Comparison of ENCODE assay signal across 9 mouse cellular contexts in the genomic region with DNA sequence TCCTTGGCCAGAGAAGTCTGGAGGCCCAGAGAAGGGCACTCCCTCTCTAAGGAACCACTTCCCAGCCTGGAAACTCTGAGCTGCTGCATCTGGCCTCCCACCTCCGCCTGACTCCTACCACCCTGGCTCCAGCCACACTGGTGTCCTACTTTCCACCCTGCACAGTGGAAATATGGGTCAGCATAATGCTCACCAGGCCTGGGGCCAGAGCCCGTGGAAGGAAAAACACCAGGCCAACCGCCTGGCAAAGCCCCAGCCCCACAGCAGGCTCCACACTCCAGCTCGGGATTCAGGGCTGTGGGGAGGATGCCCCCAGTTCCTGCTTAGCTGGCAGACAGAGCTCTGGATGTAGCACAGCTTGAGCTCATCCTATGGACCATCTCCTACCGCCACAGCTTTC. TPM values are rescaled to one million over a fixed set of nuclear protein-coding genes. Genes with fewer than 3 reads are reported as not detected.
DNase-seq lines count a peak whose midpoint lies in the region; ATAC-seq and TF ChIP-seq lines count a peak whose summit lies in the region.
"Had no signal": no experiment of that assay in that cellular context is flagged by ENCODE, and none has a peak within 500 bp of the region (broad histone marks: within the 10 kb centered on the region; RNA-seq: fewer than 3 reads in every experiment).

No protein-coding gene starts in this region.

- H3K9me3 ChIP-seq in lung, postnatal 0 days (ENCODE audit: low read length) = no peaks in the 10 kb centered on the region
- no peaks in the 10 kb centered on the region for H3K9me3 ChIP-seq in forebrain, embryonic 14.5 days (replicated peaks; ENCODE audit: control insufficient read depth, low read length)

- peak; percentile 48 for DNase-seq in adrenal gland, adult 2 months
- no peak for DNase-seq in adrenal gland, postnatal 14 days
- DNase-seq in urinary bladder, postnatal 25 days (ENCODE audit: low spot score) = peak; percentile 21
- DNase-seq in urinary bladder, postnatal 10 days (ENCODE audit: low spot score) = no peak
- DNase-seq in heart, postnatal 4 days = peak; percentile 64
- DNase-seq in lung, postnatal 0 days (ENCODE audit: low spot score) = peak; percentile 57
- DNase-seq in thymus, postnatal 36 days = no peak
- DNase-seq in forebrain, embryonic 14.5 days (ENCODE audit: low spot score) = no peak

- no peaks in the 10 kb centered on the region for H3K27me3 ChIP-seq in lung, postnatal 0 days (replicated peaks; ENCODE audit: insufficient read depth, low read length)
- no peaks in the 10 kb centered on the region for H3K27me3 ChIP-seq in forebrain, embryonic 14.5 days (replicated peaks; ENCODE audit: control insufficient read depth, insufficient read depth, low read length)

- no peak overlapping the region for H3K4me3 ChIP-seq in lung, postnatal 0 days (ENCODE audit: low read depth, low read length)
- H3K4me3 ChIP-seq in forebrain, embryonic 14.5 days (ENCODE audit: low read depth, low read length) = no peak overlapping the region

- no peak for TF ChIP-seq EP300 in lung, postnatal 0 days (IDR thresholded peaks at IDR 0.05)

- H3K27ac ChIP-seq in lung, postnatal 0 days (ENCODE audit: low read length) = peak overlapping the region; percentile 55
- no peak overlapping the region for H3K27ac ChIP-seq in forebrain, embryonic 14.5 days (ENCODE audit: low read depth, low read length)

- no peak for TF ChIP-seq CTCF in lung, postnatal 0 days (IDR thresholded peaks at IDR 0.05)

- H3K4me2 ChIP-seq in lung, postnatal 0 days (replicated peaks; ENCODE audit: low read depth, low read length) = no peak overlapping the region
- H3K4me2 ChIP-seq in forebrain, embryonic 14.5 days (ENCODE audit: low read length) = no peak overlapping the region

- WGBS in lung, postnatal 0 days = 41% methylated on average over 5 of the region's 5 CpGs
- WGBS in forebrain, embryonic 14.5 days = 64% methylated on average over 5 of the region's 5 CpGs

- no peaks in the 10 kb centered on the region for H3K36me3 ChIP-seq in lung, postnatal 0 days (ENCODE audit: insufficient read depth, low read length)
- H3K36me3 ChIP-seq in forebrain, embryonic 14.5 days (ENCODE audit: control insufficient read depth, insufficient read depth, low read length) = no peaks in the 10 kb centered on the region

- peak; percentile 78 for ATAC-seq in lung, postnatal 0 days
- ATAC-seq in forebrain, embryonic 14.5 days = no peak

- H3K4me1 ChIP-seq in lung, postnatal 0 days (ENCODE audit: insufficient read depth, low read depth, low read length) = no peaks in the 10 kb centered on the region
- H3K4me1 ChIP-seq in forebrain, embryonic 14.5 days (ENCODE audit: control insufficient read depth, insufficient read depth, low read length) = no peaks in the 10 kb centered on the region

- no peak overlapping the region; the same call in 1 of the 2 replicates for H3K9ac ChIP-seq in lung, postnatal 0 days (replicated peaks; ENCODE audit: low read depth)
- no peak overlapping the region for H3K9ac ChIP-seq in forebrain, embryonic 14.5 days (ENCODE audit: low read length)

RNA-seq across cellular contexts. Expression of a gene that starts 10.2 kb away (rescaled TPM):
- 1 to 10 TPM; 1.2 to 2.5 TPM for total RNA-seq in adrenal gland, adult 2 months (2021)
- 2.6 and 2.8 TPM in 2 replicates for polyA plus RNA-seq in adrenal gland, adult 2 months (2012; rRNA removed)
- total RNA-seq in adrenal gland, postnatal 14 days (2021) = 1.7 and 2.5 TPM in 2 replicates
- 10 to 100 TPM; 56.8 to 62.9 TPM for total RNA-seq in heart, postnatal 4 days (2021)
- 89.5 and 111 TPM in 2 replicates for polyA plus RNA-seq in lung, postnatal 0 days (2015; fragmentation: Nextera tagmentation; extraction: Ambion mirVana)
- 2.4 TPM in 2 replicates for polyA plus RNA-seq in forebrain, embryonic 14.5 days (2014; fragmentation: Nextera tagmentation; extraction: Ambion mirVana)
- total RNA-seq: neutrophil, adult 5-6 weeks had no signal

RNA-seq across cellular contexts. Expression of a gene that starts 46.4 kb away (rescaled TPM):
- 100 to 1,000 TPM; 206 to 228 TPM for total RNA-seq in adrenal gland, adult 2 months (2021)
- 447 and 508 TPM in 2 replicates for polyA plus RNA-seq in adrenal gland, adult 2 months (2012; rRNA removed)
- 188 and 195 TPM in 2 replicates for total RNA-seq in adrenal gland, postnatal 14 days (2021)
- total RNA-seq in heart, postnatal 4 days (2021) = 100 to 1,000 TPM; 264 to 274 TPM
- polyA plus RNA-seq in lung, postnatal 0 days (2015; fragmentation: Nextera tagmentation; extraction: Ambion mirVana) = 193 and 194 TPM in 2 replicates
- polyA plus RNA-seq in forebrain, embryonic 14.5 days (2014; fragmentation: Nextera tagmentation; extraction: Ambion mirVana) = 497 and 526 TPM in 2 replicates

Comparison
In these comparisons a context has a peak if more than half of its experiments do, and no peak if none do; other contexts are left out.
1. DNase-seq: peak in adrenal gland, adult 2 months (single experiment), urinary bladder, postnatal 25 days (single experiment), heart, postnatal 4 days (single experiment) and lung, postnatal 0 days (single experiment); none in adrenal gland, postnatal 14 days (single experiment), urinary bladder, postnatal 10 days (single experiment), thymus, postnatal 36 days (0 of 2) and forebrain, embryonic 14.5 days (single experiment).
2. RNA of a gene that starts 10.2 kb away (total RNA-seq): 56.8 to 62.9 TPM in heart, postnatal 4 days; 1.2 to 2.5 TPM in adrenal gland, adult 2 months and 1.7 to 2.5 TPM in adrenal gland, postnatal 14 days; every median in the first group is over 10 times any median in the second.